Mouse (Mus musculus) embryonic facial prominence, embryonic 11.5 days (tissue): ENCODE measurements at regions not wholly inside any gene's neighbourhood (a gene's known extent, or its start where the extent isn't known, plus 50 kb on each side); places are given as distances from the start of the nearest gene placed in this dataset.
A peak's percentile ranks its signal among the peaks of the same experiment; 100 is the strongest.

Experiments
- ATAC-seq: fragments of 200-750 bp; cut with Nextera tagmentation; replicated peaks from 2 replicates; pipeline ENCODE4 v1.8.0; 2017; ENCODE audit warnings: low read depth; ENCODE audit not compliant: insufficient number of reproducible peaks, low FRiP score, low TSS enrichment
- DNase-seq: peaks from one replicate; pipeline ENCODE4 v3.0.0-alpha.2; 2015; ENCODE audit warnings: low spot score
- H3K27ac ChIP-seq: fragments of 300-500 bp; sonication (generic); replicated peaks from 2 replicates; pipeline ENCODE4 v1.5.1; 2014; ENCODE audit warnings: mild to moderate bottlenecking, low read depth, low read length, control low read depth
- H3K27me3 ChIP-seq: fragments of 300-500 bp; sonication (generic); 2 replicates; pipeline ENCODE4 v1.6.1; 2014; ENCODE audit warnings: mild to moderate bottlenecking, low read length, moderate library complexity, mixed read lengths; ENCODE audit not compliant: control insufficient read depth, insufficient read depth
- H3K36me3 ChIP-seq: fragments of 300-500 bp; sonication (generic); replicated peaks from 2 replicates; pipeline ENCODE4 v1.6.1; 2014; ENCODE audit warnings: low read depth, mild to moderate bottlenecking, low read length, moderate library complexity, mixed read lengths; ENCODE audit not compliant: control insufficient read depth, insufficient read depth
- H3K4me1 ChIP-seq: fragments of 300-500 bp; sonication (generic); 2 replicates; pipeline ENCODE4 v1.6.1; 2014; ENCODE audit warnings: low read length, mixed read lengths; ENCODE audit not compliant: control insufficient read depth, insufficient read depth
- H3K4me2 ChIP-seq: fragments of 300-500 bp; sonication (generic); 2 replicates; pipeline ENCODE4 v1.6.1; 2014; ENCODE audit warnings: low read depth, mild to moderate bottlenecking, control low read depth, low read length, moderate library complexity
- H3K4me3 ChIP-seq: fragments of 300-500 bp; sonication (generic); 2 replicates; pipeline ENCODE4 v1.5.1; 2014; ENCODE audit warnings: low read depth, low read length, control low read depth
- H3K9ac ChIP-seq: fragments of 300-500 bp; sonication (generic); replicated peaks from 2 replicates; pipeline ENCODE4 v1.6.1; 2014; ENCODE audit warnings: mild to moderate bottlenecking, control low read depth, low read length
- H3K9me3 ChIP-seq: fragments of 300-500 bp; sonication (generic); replicated peaks from 2 replicates; pipeline ENCODE4 v1.6.1; 2016; ENCODE audit warnings: mild to moderate bottlenecking, low read length, inconsistent platforms, mixed read lengths; ENCODE audit not compliant: control insufficient read depth
- WGBS: fragments of 180-500 bp; shearing (Covaris S2); extraction: QIAGEN DNeasy Blood & Tissue Kit; methylation state at CpG from one replicate; pipeline ENCODE4 v1.1.7; 2014; 5-methylcytosine and 5-hydroxymethylcytosine counted together

DNA sequence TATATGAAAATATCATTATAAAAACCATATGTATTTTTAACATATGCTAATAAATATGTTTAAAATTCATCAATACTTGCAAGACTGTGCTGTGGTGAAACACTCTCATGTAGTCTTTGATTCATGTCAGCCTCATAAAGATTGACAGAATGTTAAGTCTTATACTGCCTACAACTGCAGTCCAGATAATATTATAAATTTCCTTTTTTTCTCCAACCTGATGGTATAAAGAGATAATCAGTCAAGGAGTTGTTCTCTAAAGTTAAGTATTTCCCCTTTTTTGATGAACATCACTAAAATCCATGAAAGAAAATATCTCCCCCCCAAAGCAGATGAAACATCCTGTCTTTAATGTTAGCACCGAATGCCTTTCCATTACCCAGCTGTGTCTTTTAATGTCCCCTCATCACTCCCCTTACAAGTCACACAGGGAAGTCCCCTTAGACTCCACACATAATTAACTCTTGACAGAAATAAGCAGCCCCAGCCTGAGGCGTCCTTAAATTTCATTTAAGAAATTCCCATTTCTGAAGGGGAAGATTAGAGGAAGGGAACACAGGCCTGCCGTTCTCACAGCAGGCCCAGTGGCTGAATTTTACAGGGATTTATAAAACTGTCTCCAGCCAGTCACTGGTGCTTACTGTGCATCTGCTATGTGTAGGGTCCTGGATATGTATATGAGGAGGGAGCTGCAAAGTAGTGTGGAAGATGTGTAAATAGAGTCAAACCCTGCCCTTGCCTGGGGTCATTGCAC, 129.0 kb upstream of the Tbl1xr1 start:
- Histone ChIP-seq H3K4me2 (no peak overlapping the region), H3K36me3 (no peaks in the 10 kb centered on the region), H3K4me3 (no peak overlapping the region), H3K4me1 (no peaks in the 10 kb centered on the region), H3K27me3 (no peaks in the 10 kb centered on the region), H3K9ac (no peak overlapping the region), H3K27ac (no peak overlapping the region), H3K9me3 (no peaks in the 10 kb centered on the region)
- 20% methylated on average over 3 of the region's 3 CpGs for WGBS
- ATAC-seq = no peak
- DNase-seq = no peak

DNA sequence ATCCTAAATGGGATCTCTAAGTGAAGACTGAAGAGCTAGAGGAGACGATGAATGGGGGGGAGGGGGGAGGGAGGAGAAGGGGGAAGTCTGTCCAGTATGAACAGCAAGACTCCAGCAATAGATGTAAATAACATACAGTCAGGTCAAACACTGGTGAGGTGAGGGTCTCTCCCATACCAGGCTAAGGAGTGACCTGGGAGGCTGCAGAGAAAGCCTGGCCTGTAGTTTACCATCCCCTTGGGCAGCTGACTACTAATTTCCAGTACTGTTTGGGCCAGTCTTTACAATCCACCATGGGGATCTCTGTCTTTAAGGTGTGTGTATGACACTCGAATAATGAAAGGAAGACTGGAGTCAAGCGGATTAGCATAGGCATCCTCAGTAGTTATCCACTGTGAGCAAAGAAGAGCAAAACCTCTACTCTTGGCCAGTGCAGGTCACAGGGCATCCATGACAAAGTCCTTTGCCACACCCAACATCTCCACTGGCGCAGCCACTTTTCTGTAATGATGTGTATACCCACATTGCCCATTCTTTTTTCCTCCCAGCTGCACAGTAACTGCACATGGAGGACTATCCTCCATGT, 128.3 kb upstream of the Tbl1xr1 start:
- 64% methylated on average over 4 of the region's 4 CpGs for WGBS
- no peak for DNase-seq
- H3K27ac ChIP-seq = no peak overlapping the region

DNA sequence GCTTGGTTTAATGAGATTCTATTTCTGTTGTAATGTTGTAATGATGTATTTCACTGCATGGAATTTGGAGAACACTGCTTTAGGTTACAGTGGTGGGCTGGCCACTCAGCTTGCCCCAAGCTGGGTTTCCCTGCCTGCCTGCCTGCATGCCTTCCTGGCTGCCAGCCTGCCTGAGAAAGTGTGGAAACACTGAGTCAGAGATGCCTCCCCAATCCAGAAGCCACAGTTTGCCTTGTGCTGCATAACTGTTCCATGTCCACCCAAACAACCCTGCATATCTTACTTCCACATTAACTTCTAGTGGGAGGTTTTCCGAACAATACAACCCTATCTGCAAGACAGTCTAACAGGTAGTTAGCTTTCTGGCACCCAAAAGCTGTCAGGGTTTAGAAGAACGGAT, 127.0 kb upstream of the Tbl1xr1 start:
- Histone ChIP-seq H3K9ac (no peak overlapping the region), H3K9me3 (no peaks in the 10 kb centered on the region), H3K4me2 (no peak overlapping the region), H3K4me3 (no peak overlapping the region), H3K4me1 (no peaks in the 10 kb centered on the region), H3K27ac (no peak overlapping the region), H3K36me3 (no peaks in the 10 kb centered on the region), H3K27me3 (no peaks in the 10 kb centered on the region)
- ATAC-seq = no peak
- DNase-seq = no peak
- 81% methylated on average over 2 of the region's 2 CpGs for WGBS

More for the DNA sequence above, 128.3 kb upstream of the Tbl1xr1 start:
- H3K4me3 ChIP-seq = no peak overlapping the region
- H3K36me3 ChIP-seq = no peaks in the 10 kb centered on the region
- no peak for ATAC-seq
- H3K27me3 ChIP-seq = no peaks in the 10 kb centered on the region
- H3K9me3 ChIP-seq = no peaks in the 10 kb centered on the region
- H3K4me2 ChIP-seq = no peak overlapping the region
- H3K4me1 ChIP-seq = no peaks in the 10 kb centered on the region
- no peak overlapping the region for H3K9ac ChIP-seq

GRCm38 (mm10) chr3:21950571-21950970, 125.9 kb upstream of the Tbl1xr1 start:
- Histone ChIP-seq H3K4me1 (no peaks in the 10 kb centered on the region), H3K9me3 (no peaks in the 10 kb centered on the region), H3K27ac (no peak overlapping the region), H3K36me3 (no peaks in the 10 kb centered on the region), H3K4me3 (no peak overlapping the region), H3K27me3 (no peaks in the 10 kb centered on the region), H3K9ac (no peak overlapping the region), H3K4me2 (no peak overlapping the region)
- DNase-seq (no peak), ATAC-seq (no peak)
- WGBS = 73% methylated on average over 5 of the region's 5 CpGs

DNA sequence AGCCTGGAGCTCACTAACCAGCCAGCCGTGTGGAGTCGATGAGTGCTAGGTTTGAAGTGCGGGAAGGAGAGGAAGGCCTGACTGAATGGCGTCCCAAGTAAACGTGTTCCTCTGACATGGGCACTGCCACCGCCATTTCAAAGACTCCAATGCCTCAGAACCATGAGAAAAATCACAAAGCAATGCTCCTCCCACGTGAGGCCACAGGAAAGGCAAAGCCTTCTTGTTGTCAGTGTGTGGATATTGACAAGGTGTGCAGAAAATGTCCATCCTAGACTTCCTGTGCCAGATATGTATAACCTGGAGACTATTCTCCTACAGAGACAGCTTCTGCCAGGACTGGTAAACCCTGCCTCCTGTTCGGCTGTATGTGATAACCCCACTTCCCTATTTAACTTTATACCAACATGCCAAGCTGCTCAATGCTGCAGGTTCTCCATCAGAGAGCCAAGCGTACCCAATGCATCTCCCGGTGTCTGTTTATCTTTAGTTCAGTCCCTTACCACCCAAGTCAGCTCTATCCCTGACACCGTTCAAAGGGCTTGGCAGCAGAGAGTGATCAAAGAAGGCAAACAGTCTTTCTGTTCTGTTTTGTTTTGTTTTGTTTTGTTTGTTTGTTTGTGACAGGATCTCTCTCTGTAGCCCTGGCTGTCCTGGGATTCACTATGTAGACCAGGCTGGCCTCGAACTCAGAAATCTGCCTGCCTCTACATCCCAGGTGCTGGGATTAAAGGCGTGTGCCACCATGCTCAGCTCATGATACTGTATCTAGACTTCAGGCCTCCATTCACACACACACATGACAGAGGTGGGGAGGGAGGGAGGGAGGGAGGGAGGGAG, 124.8 kb upstream of the Tbl1xr1 start:
- Histone ChIP-seq H3K4me1 (no peaks in the 10 kb centered on the region), H3K27me3 (no peaks in the 10 kb centered on the region)

GRCm38 (mm10) chr3:21952695-21953415, 123.6 kb upstream of the Tbl1xr1 start:
- no peak overlapping the region for H3K4me3 ChIP-seq
- no peaks in the 10 kb centered on the region for H3K9me3 ChIP-seq
- no peak overlapping the region for H3K4me2 ChIP-seq
- no peaks in the 10 kb centered on the region for H3K4me1 ChIP-seq
- no peak for ATAC-seq
- H3K27me3 ChIP-seq = no peaks in the 10 kb centered on the region
- DNase-seq = peak; percentile 27
- H3K36me3 ChIP-seq = no peaks in the 10 kb centered on the region
- H3K9ac ChIP-seq = no peak overlapping the region
- no peak overlapping the region for H3K27ac ChIP-seq
- WGBS = 54% methylated on average over 8 of the region's 8 CpGs

More for the DNA sequence above, 124.8 kb upstream of the Tbl1xr1 start:
- DNase-seq (no peak), ATAC-seq (no peak)
- no peak overlapping the region for H3K27ac ChIP-seq
- no peak overlapping the region for H3K4me3 ChIP-seq
- no peak overlapping the region for H3K9ac ChIP-seq
- H3K9me3 ChIP-seq = no peaks in the 10 kb centered on the region
- H3K36me3 ChIP-seq = no peaks in the 10 kb centered on the region
- no peak overlapping the region for H3K4me2 ChIP-seq
- WGBS = 87% methylated on average over 13 of the region's 13 CpGs

DNA sequence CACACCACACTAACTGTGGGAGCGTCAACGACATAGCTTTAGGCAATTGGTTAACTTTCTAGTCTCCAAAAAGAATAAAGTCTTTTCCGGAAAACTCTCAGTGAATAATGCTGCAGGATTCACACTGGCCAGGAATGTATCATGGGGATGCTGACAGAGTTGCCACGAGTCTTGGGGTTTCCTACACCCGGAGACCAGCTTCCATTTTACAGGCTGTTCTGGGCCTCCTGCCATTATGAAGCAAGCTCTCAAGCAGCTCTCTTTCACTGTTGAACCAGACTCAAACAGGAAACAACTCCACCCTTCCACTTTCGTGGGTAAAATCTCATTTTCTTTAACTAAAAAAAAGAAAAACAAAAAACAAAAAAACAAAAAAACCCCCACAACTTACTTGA, 123.0 kb upstream of the Tbl1xr1 start:
- no peaks in the 10 kb centered on the region for H3K9me3 ChIP-seq
- H3K27ac ChIP-seq = no peak overlapping the region
- WGBS = 87% methylated on average over 6 of the region's 6 CpGs
- no peaks in the 10 kb centered on the region for H3K36me3 ChIP-seq
- H3K9ac ChIP-seq = no peak overlapping the region
- no peak overlapping the region for H3K4me3 ChIP-seq
- no peaks in the 10 kb centered on the region for H3K27me3 ChIP-seq
- ATAC-seq (no peak), DNase-seq (no peak)
- H3K4me2 ChIP-seq = no peak overlapping the region
- no peaks in the 10 kb centered on the region for H3K4me1 ChIP-seq
